Mouse (Mus musculus): ENCODE data around the gene Necap2.

DNA sequence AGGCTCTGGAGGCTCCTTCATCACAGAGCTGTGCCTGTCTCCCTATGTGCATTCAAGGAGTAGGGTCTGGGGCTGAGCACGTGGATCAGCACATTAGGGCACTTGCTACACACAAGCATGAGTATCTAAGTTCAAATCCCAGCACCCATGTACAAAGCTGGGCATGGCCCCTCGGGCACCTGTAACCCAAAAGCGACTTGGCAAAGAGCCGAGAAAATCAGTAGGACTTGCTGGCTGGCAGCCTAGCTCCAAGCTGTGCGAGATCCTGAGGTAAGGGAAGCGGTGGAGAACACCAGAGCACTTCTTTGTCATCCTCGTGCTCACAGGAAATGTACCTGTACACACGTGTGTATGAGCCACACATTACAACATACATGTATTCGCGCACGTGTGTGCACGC, 25.7 kb downstream of the Necap2 start:
- no peak for TF ChIP-seq CTCF (IDR thresholded peaks at IDR 0.05)
- no peak for TF ChIP-seq EP300 (IDR thresholded peaks at IDR 0.05)
